Mouse (Mus musculus) leukemia stem cell, adult 10-12 weeks (primary cell): ENCODE measurements around the gene Metap2. TPM values are rescaled to one million over a fixed set of nuclear protein-coding genes. Genes with fewer than 3 reads are reported as not detected.

Experiments used
- polyA plus RNA-seq: library from polyadenylated mRNA; stranded (reverse); fragments of >175 nt; gene quantifications from 2 replicates; pipeline ENCODE4 v1.2.3, GENCODE M21; 2012; ENCODE audit warnings: low replicate concordance

Gene Metap2
- polyA plus RNA-seq: 351 and 423 TPM in 2 replicates

GRCm38 (mm10) chr10:93897043-93897646 lies at the start of gene Metap2:
Gene Metap2, minus strand, starts transcription at chr10:93897093.

GRCm38 (mm10) chr10:93830931-93831729 lies 65.8 kb downstream of the Metap2 start, which contains the start of gene Usp44:
Gene Usp44, plus strand, starts transcription at chr10:93831555.

Other genes starting within 250 kb of the Metap2 start
- 0.09 TPM in 1 of 2 replicates, not detected in the other for gene Usp44, start 65.5 kb downstream of the Metap2 start, polyA plus RNA-seq
- 4.3 and 5.6 TPM in 2 replicates for gene Vezt, start 138.7 kb upstream of the Metap2 start, polyA plus RNA-seq
- 1.1 and 1.2 TPM in 2 replicates for gene Fgd6, start 138.9 kb upstream of the Metap2 start, polyA plus RNA-seq